Mouse (Mus musculus): ENCODE measurements around the gene Sprr1b.
"Not testable (repeated sequence)": the region's sequence is repeated elsewhere in the genome, so short reads cannot be mapped to it uniquely, and the experiment has no call there.

Sprr1b gene

GRCm38 (mm10) chr3:92438689-92439088, at the start of gene Sprr1b:
TSS of gene Sprr1b (minus strand) at chr3:92438789.
- no peak for DNase-seq (ENCODE audit: low spot score)

DNA sequence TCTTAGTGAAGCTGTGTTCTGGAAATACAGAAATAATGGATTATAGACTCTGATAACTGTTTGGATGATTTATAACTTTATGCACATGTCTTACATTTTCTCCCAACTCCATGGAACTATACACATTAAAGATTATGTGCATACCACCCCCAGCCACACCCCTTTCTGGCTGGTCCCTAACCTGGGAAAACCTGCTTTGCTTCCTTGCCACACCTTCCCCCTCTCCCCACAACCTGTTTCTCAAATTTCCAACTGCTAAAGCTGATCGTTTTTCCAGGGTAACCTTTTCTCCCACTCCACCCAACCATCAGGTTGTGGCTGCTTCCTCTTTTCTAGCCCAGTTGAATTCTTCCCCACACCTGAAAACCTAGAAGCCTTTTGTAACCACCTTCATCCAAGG, 47.7 kb upstream of the Sprr1b start:
- DNase-seq (ENCODE audit: low spot score), result no peak

- DNase-seq (ENCODE audit: low spot score), result no peak
Observed at GRCm38 (mm10) chr3:92485863-92486262, 47.3 kb upstream of the Sprr1b start, which contains the start of gene Sprr1a. TSS of gene Sprr1a (minus strand) at chr3:92485895.

GRCm38 (mm10) chr3:92481249-92481648, 42.7 kb upstream of the Sprr1b start:
- not testable (repeated sequence) for DNase-seq (ENCODE audit: low spot score)

DNA sequence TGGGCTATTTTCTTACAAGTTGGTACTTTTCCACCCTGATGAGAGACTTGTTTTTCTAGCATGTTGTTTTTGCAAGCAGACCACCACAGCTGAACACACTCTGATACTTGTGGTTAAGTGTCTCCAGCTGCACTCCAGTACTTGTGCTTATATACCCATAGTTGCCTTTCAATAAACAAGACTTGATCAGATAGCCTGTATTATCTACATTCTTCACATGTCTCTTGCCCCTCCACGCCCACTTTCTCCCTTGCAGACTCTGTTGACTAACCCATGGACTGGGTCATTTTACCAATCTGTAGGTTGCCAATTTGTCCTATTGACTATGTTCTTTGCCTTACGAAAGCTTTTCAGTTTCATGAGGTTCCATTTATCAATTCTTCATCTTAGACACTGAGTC, 31.5 kb upstream of the Sprr1b start:
- no peak for DNase-seq (ENCODE audit: low spot score)

DNA sequence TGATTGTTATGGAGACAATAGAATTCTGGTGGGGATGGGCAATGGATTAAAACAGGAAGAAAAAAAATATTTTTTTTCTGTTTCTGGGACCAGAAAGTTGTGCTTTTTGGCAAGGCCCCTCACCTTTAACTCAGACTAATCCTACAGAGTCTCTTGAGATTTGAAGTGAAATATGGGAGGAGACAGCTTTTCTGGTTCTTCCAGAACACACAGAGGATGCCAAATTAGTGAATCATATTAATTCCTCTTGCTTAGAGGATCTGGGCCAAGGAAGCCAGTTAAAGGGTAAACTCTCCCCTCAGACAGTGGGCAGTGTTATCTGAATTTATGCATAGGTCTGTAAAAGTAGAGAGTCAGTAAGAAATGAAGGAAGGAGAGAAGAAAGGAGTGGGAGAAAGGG, 28.8 kb upstream of the Sprr1b start:
- no peak for DNase-seq (ENCODE audit: low spot score)

GRCm38 (mm10) chr3:92466576-92466975, 28.0 kb upstream of the Sprr1b start:
- DNase-seq (ENCODE audit: low spot score), result no peak

- no peak for DNase-seq (ENCODE audit: low spot score)
Observed at GRCm38 (mm10) chr3:92458620-92459019, 20.0 kb upstream of the Sprr1b start, which contains the start of gene Sprr3. TSS of gene Sprr3 (minus strand) at chr3:92458720.

GRCm38 (mm10) chr3:92455151-92455550, 16.6 kb upstream of the Sprr1b start:
- DNase-seq (ENCODE audit: low spot score), result no peak

DNA sequence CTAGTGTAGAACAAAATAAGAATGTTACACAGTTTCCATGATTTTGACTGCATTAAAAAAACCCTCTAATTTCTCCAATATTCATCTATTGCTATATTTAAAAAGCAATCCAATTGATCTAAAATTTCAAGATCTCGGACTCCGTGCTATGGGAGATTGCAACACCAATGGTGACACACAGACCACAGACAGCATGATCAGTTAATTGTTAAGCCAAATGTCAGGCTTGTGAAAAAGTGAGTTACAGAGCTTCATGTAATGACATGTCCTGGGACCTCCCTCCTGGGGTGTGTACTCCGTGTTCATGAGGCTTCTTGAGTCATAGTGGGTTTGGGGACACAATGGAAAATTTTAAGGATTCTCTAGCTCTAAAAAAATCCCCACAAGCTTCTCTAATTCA, 1.6 kb upstream of the Sprr1b start:
- no peak for DNase-seq (ENCODE audit: low spot score)

- DNase-seq (ENCODE audit: low spot score), result no peak
Observed at GRCm38 (mm10) chr3:92432282-92432681, 6.3 kb downstream of the Sprr1b start, which contains the start of gene Sprr2k. TSS of gene Sprr2k (plus strand) at chr3:92432582.

DNA sequence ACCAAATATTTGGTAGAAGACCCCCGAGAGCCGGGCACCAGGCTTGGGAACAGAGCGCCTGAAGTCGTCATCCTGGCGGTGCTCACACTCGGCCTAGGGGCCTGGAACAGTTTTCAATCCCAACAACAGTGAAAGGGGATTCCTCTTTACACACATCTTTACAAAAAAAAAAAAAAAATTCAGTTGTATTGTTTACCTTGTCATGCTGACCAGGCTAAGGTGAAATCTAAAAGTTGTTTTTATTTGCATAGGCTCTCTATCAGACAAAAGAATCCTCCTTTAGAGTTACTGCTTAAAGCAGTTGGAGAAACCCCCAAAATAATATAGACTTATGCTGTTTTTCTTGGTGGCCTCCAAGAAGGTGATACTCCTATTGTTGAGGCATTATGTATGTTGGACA, 9.3 kb downstream of the Sprr1b start, which contains the start of gene Gm9774:
Gm9774 (minus strand) TSS at position 101 of the 400 bp plus-strand sequence.
- DNase-seq (ENCODE audit: low spot score), result no peak

DNA sequence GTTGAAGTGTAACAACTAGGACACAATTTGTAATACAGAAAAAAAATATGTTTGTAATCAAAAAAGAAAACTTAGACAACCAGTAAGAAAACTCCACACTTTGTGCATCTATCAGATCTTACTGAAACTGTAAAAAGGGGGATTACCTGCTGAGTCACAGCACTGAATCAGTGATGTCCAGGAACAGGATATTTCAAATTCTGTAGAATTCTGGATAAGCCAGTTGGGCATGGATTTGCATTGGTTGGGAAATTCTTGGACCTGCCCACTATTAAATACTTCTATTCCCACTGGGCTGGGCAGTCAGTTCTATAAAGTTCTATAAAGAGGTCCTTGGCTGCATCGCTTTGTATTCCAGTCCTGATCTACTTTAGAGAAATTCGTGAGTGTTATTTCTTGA, 20.8 kb downstream of the Sprr1b start, which contains the start of gene Sprr2j-ps:
Sprr2j-ps (plus strand) TSS at position 301 of the 400 bp plus-strand sequence.
- no peak for DNase-seq (ENCODE audit: low spot score)

DNA sequence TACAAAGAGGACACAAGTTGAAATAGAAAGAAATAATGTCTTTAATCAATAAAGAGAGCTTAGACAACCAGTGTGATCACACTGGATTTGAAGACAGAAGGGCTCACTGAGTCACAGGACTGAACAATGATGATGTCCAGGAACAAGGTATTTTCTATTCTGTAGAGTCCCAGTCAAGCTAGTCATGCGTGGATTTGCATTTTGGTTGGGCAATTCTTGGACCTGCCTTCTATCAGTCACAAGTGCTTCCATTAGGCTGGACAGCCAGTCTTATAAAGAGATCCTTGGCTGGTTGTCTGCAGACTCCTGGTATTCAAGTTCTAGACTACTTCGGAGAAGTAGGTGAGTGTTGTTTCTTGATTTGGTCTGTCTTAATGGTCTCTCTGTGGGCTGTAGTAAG, 30.9 kb downstream of the Sprr1b start, which contains the start of gene Sprr2i:
Sprr2i (plus strand) TSS at position 301 of the 400 bp plus-strand sequence.
- DNase-seq (ENCODE audit: low spot score), result no peak

DNA sequence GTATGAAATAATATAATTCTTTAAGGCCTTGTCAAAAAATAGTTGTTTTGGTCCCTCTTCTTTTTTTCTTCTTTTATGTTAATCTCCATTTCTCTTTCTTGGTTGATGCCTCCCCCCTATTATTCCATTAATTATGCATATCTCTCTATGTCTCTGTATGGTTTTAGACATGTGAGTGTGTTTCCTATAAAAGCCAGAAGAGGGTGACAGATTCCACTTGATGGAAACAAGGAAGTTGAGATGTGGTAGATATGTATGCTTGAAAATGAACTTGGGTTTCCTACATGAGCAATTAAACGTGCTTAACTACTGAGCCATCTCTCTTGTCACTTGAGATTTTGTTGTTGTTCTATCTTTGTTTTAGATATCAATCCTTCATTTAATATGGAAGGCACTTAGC, 44.3 kb downstream of the Sprr1b start:
- DNase-seq (ENCODE audit: low spot score), result no peak
